Mouse (Mus musculus): ENCODE measurements around the gene Fastkd2. TPM values are rescaled to one million over a fixed set of nuclear protein-coding genes. Genes with fewer than 3 reads are reported as not detected.

Fastkd2 gene
- polyA plus RNA-seq, 1 experiment from 2014 or later = 54.5 TPM

- H3K27ac ChIP-seq = no peak overlapping the region
- H3K9ac ChIP-seq (ENCODE audit: low read depth, low read length) = no peak overlapping the region
- no peaks in the 10 kb centered on the region for H3K27me3 ChIP-seq (ENCODE audit: insufficient read depth, low read length)
- no peaks in the 10 kb centered on the region for H3K36me3 ChIP-seq (ENCODE audit: insufficient read depth, low read length)
- DNase-seq (ENCODE audit: low spot score) (no peak), ATAC-seq (replicated peaks; ENCODE audit: low FRiP score, low read depth) (peak; percentile 34)
- peak overlapping the region; percentile 64 for H3K4me2 ChIP-seq (ENCODE audit: low read length)
- TF ChIP-seq CTCF (IDR thresholded peaks at IDR 0.05; ENCODE audit: low read depth) = no peak
- H3K9me3 ChIP-seq (replicated peaks; ENCODE audit: low read length) = no peaks in the 10 kb centered on the region
- peaks cover 7% of the 10 kb centered on the region; the same call in 1 of the 2 replicates for H3K4me1 ChIP-seq (replicated peaks; ENCODE audit: insufficient read depth, low read length)
- WGBS = 50% methylated on average over 8 of the region's 8 CpGs
- H3K4me3 ChIP-seq (replicated peaks; ENCODE audit: low read depth, low read length) = peak overlapping the region; percentile 74
These were observed 618 bp upstream of the Fastkd2 start for GRCm38 (mm10) chr1:63729796-63730195.

GRCm38 (mm10) chr1:63756005-63756404, 25.6 kb downstream of the Fastkd2 start:
- no peak overlapping the region for H3K27ac ChIP-seq
- WGBS = 65% methylated on average over 2 of the region's 2 CpGs
- H3K9ac ChIP-seq (ENCODE audit: low read depth, low read length) = no peak overlapping the region
- H3K4me3 ChIP-seq (replicated peaks; ENCODE audit: low read depth, low read length) = no peak overlapping the region
- H3K36me3 ChIP-seq (ENCODE audit: insufficient read depth, low read length) = 0 out of 2 replicates have a peak, but pooled peaks cover 15% of the 10 kb centered on the region
- no peak overlapping the region for H3K4me2 ChIP-seq (ENCODE audit: low read length)
- TF ChIP-seq CTCF (IDR thresholded peaks at IDR 0.05; ENCODE audit: low read depth) = no peak
- no peaks in the 10 kb centered on the region for H3K4me1 ChIP-seq (replicated peaks; ENCODE audit: insufficient read depth, low read length)
- DNase-seq (ENCODE audit: low spot score) (no peak), ATAC-seq (replicated peaks; ENCODE audit: low FRiP score, low read depth) (no peak)
- no peaks in the 10 kb centered on the region for H3K27me3 ChIP-seq (ENCODE audit: insufficient read depth, low read length)
- H3K9me3 ChIP-seq (replicated peaks; ENCODE audit: low read length) = no peaks in the 10 kb centered on the region

- no peaks in the 10 kb centered on the region for H3K9me3 ChIP-seq (replicated peaks; ENCODE audit: low read length)
- H3K4me2 ChIP-seq (ENCODE audit: low read length) = no peak overlapping the region
- no peak overlapping the region for H3K27ac ChIP-seq
- WGBS = 6% methylated on average over 3 of the region's 3 CpGs
- no peaks in the 10 kb centered on the region for H3K27me3 ChIP-seq (ENCODE audit: insufficient read depth, low read length)
- H3K4me1 ChIP-seq (replicated peaks; ENCODE audit: insufficient read depth, low read length) = no peaks in the 10 kb centered on the region
- peak; percentile 70 for DNase-seq (ENCODE audit: low spot score)
- H3K9ac ChIP-seq (ENCODE audit: low read depth, low read length) = no peak overlapping the region
- no peak; the same call in 1 of the 2 replicates for ATAC-seq (replicated peaks; ENCODE audit: low FRiP score, low read depth)
- H3K36me3 ChIP-seq (ENCODE audit: insufficient read depth, low read length) = no peaks in the 10 kb centered on the region
- no peak overlapping the region for H3K4me3 ChIP-seq (replicated peaks; ENCODE audit: low read depth, low read length)
- TF ChIP-seq CTCF (IDR thresholded peaks at IDR 0.05; ENCODE audit: low read depth) = peak; percentile 63
These were observed 32.8 kb downstream of the Fastkd2 start for GRCm38 (mm10) chr1:63763212-63763694.

GRCm38 (mm10) chr1:63763881-63764386, 33.5 kb downstream of the Fastkd2 start:
- Histone ChIP-seq H3K9ac (ENCODE audit: low read depth, low read length) (no peak overlapping the region), H3K4me1 (replicated peaks; ENCODE audit: insufficient read depth, low read length) (no peaks in the 10 kb centered on the region), H3K36me3 (ENCODE audit: insufficient read depth, low read length) (no peaks in the 10 kb centered on the region), H3K9me3 (replicated peaks; ENCODE audit: low read length) (no peaks in the 10 kb centered on the region), H3K27ac (no peak overlapping the region), H3K4me3 (replicated peaks; ENCODE audit: low read depth, low read length) (no peak overlapping the region), H3K4me2 (ENCODE audit: low read length) (no peak overlapping the region), H3K27me3 (ENCODE audit: insufficient read depth, low read length) (no peaks in the 10 kb centered on the region)
- DNase-seq (ENCODE audit: low spot score) = no peak
- no peak for ATAC-seq (replicated peaks; ENCODE audit: low FRiP score, low read depth)
- WGBS = 55% methylated on average over 7 of the region's 7 CpGs
- no peak for TF ChIP-seq CTCF (IDR thresholded peaks at IDR 0.05; ENCODE audit: low read depth)

GRCm38 (mm10) chr1:63764395-63764794, 34.0 kb downstream of the Fastkd2 start:
- Histone ChIP-seq H3K4me3 (replicated peaks; ENCODE audit: low read depth, low read length) (no peak overlapping the region), H3K27me3 (ENCODE audit: insufficient read depth, low read length) (no peaks in the 10 kb centered on the region), H3K27ac (no peak overlapping the region), H3K9me3 (replicated peaks; ENCODE audit: low read length) (no peaks in the 10 kb centered on the region), H3K36me3 (ENCODE audit: insufficient read depth, low read length) (no peaks in the 10 kb centered on the region), H3K9ac (ENCODE audit: low read depth, low read length) (no peak overlapping the region), H3K4me1 (replicated peaks; ENCODE audit: insufficient read depth, low read length) (no peaks in the 10 kb centered on the region), H3K4me2 (ENCODE audit: low read length) (no peak overlapping the region)
- ATAC-seq (replicated peaks; ENCODE audit: low FRiP score, low read depth) (no peak), DNase-seq (ENCODE audit: low spot score) (no peak)
- WGBS = 90% methylated on average over 7 of the region's 7 CpGs
- TF ChIP-seq CTCF (IDR thresholded peaks at IDR 0.05; ENCODE audit: low read depth) = no peak

- no peaks in the 10 kb centered on the region for H3K36me3 ChIP-seq (ENCODE audit: insufficient read depth, low read length)
- TF ChIP-seq CTCF (IDR thresholded peaks at IDR 0.05; ENCODE audit: low read depth) = no peak
- H3K4me1 ChIP-seq (replicated peaks; ENCODE audit: insufficient read depth, low read length) = no peaks in the 10 kb centered on the region
- H3K9ac ChIP-seq (ENCODE audit: low read depth, low read length) = no peak overlapping the region
- no peak overlapping the region for H3K27ac ChIP-seq
- no peak overlapping the region for H3K4me2 ChIP-seq (ENCODE audit: low read length)
- H3K27me3 ChIP-seq (ENCODE audit: insufficient read depth, low read length) = no peaks in the 10 kb centered on the region
- no peak overlapping the region for H3K4me3 ChIP-seq (replicated peaks; ENCODE audit: low read depth, low read length)
- WGBS = 48% methylated on average over 8 of the region's 8 CpGs
- DNase-seq (ENCODE audit: low spot score) (peak; percentile 72), ATAC-seq (replicated peaks; ENCODE audit: low FRiP score, low read depth) (no peak)
- no peaks in the 10 kb centered on the region for H3K9me3 ChIP-seq (replicated peaks; ENCODE audit: low read length)
These were observed 37.7 kb downstream of the Fastkd2 start for GRCm38 (mm10) chr1:63768112-63768511.

GRCm38 (mm10) chr1:63769167-63769566, 38.8 kb downstream of the Fastkd2 start, which contains the start of gene 4933402D24Rik:
Gene 4933402D24Rik, minus strand, starts transcription at chr1:63769267.
- no peaks in the 10 kb centered on the region for H3K4me1 ChIP-seq (replicated peaks; ENCODE audit: insufficient read depth, low read length)
- no peak within 1 kb of the TSS for H3K4me2 ChIP-seq (ENCODE audit: low read length)
- no peak for TF ChIP-seq CTCF (IDR thresholded peaks at IDR 0.05; ENCODE audit: low read depth)
- H3K4me3 ChIP-seq (replicated peaks; ENCODE audit: low read depth, low read length) = no peak within 1 kb of the TSS
- H3K27me3 ChIP-seq (ENCODE audit: insufficient read depth, low read length) = no peaks in the 10 kb centered on the region
- DNase-seq (ENCODE audit: low spot score) = no peak
- H3K27ac ChIP-seq = no peak within 1 kb of the TSS
- 68% methylated on average over 5 of the region's 5 CpGs for WGBS
- no peak for ATAC-seq (replicated peaks; ENCODE audit: low FRiP score, low read depth)
- no peak within 1 kb of the TSS for H3K9ac ChIP-seq (ENCODE audit: low read depth, low read length)
- H3K9me3 ChIP-seq (replicated peaks; ENCODE audit: low read length) = no peaks in the 10 kb centered on the region
- no peaks in the 10 kb centered on the region for H3K36me3 ChIP-seq (ENCODE audit: insufficient read depth, low read length)

Measured in kidney, postnatal 0 days (tissue).